Mouse (Mus musculus) cerebellum, adult 2 months (tissue): ENCODE data around the gene Mapkapk3.

Source experiments
- CTCF ChIP-seq: fragments of 200-500 bp; IDR thresholded peaks from 2 replicates; pipeline ENCODE4 v1.5.1; 2011; ENCODE audit warnings: low read depth, mild to moderate bottlenecking, control low read depth, low read length, moderate library complexity, borderline replicate concordance; ENCODE audit not compliant: insufficient read depth
- POLR2A ChIP-seq: fragments of 200-500 bp; IDR thresholded peaks from 2 replicates; pipeline ENCODE4 v1.6.1; 2011; ENCODE audit warnings: low read length, control low read depth, borderline replicate concordance; ENCODE audit not compliant: insufficient read depth

GRCm38 (mm10) chr9:107245311-107245710, 44.4 kb downstream of the Mapkapk3 start:
- no peak for TF ChIP-seq CTCF
- no peak for TF ChIP-seq POLR2A
